Mouse (Mus musculus): ENCODE data around the gene Itpk1. TPM values are rescaled to one million over a fixed set of nuclear protein-coding genes. Genes with fewer than 3 reads are reported as not detected.

Itpk1 gene
- total RNA-seq, 4 experiments from 2014 or later = 5.7 to 10.4 (median 8.2) TPM

GRCm38 (mm10) chr12:102714116-102714515 lies 9.4 kb upstream of the Itpk1 start:
- DNase-seq (ENCODE audit: low spot score in 2 of 2) = no peak

GRCm38 (mm10) chr12:102713153-102713865 lies 8.6 kb upstream of the Itpk1 start:
- DNase-seq (ENCODE audit: low spot score in 2 of 2) = no peak

GRCm38 (mm10) chr12:102710851-102711375 lies 6.2 kb upstream of the Itpk1 start:
- DNase-seq (ENCODE audit: low spot score in 2 of 2) = no peak

DNA sequence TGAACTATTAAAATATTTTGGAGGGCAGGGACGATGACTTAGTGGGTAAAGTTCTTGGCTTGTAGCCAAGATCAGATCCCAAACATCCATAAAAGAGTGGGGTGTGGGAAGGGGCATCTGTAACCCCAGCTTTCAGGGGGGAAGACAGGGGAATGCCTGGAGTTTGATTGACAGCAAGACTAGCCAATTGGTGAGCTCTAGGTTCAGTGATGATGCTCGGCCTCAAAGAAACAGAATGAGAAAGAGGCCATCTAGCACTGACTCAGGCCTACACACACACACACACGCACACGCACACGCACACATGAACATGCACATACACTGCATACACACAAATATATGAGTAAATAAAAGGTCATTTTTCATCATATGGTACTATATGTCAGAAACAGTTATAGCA lies 5.2 kb upstream of the Itpk1 start:
- DNase-seq (ENCODE audit: low spot score in 2 of 2) = no peak

DNA sequence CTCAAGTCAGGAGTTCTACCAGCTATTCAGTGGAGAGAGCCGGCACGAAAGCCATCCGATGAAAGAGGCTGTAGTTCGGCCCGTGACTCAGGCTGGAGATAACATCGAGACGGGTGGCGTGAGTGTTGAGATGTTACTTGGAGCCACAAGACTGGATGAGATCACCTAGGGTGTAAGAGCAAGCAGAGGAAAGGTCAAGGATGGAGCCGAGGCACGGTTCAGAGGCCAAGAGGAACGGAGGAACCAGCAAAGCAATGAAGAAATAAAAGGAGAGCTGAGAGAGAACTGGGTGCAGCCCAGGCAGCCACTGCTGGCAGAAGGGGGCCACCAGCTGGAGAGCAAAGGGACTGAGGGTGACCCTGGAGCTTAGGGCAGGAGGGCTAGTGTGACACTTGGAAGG lies 3.5 kb upstream of the Itpk1 start:
- DNase-seq (ENCODE audit: low spot score in 2 of 2) = peak; percentile 37 to 38

- DNase-seq (ENCODE audit: low spot score in 2 of 2) = no peak
Observed at GRCm38 (mm10) chr12:102706833-102707463, 2.2 kb upstream of the Itpk1 start.

DNA sequence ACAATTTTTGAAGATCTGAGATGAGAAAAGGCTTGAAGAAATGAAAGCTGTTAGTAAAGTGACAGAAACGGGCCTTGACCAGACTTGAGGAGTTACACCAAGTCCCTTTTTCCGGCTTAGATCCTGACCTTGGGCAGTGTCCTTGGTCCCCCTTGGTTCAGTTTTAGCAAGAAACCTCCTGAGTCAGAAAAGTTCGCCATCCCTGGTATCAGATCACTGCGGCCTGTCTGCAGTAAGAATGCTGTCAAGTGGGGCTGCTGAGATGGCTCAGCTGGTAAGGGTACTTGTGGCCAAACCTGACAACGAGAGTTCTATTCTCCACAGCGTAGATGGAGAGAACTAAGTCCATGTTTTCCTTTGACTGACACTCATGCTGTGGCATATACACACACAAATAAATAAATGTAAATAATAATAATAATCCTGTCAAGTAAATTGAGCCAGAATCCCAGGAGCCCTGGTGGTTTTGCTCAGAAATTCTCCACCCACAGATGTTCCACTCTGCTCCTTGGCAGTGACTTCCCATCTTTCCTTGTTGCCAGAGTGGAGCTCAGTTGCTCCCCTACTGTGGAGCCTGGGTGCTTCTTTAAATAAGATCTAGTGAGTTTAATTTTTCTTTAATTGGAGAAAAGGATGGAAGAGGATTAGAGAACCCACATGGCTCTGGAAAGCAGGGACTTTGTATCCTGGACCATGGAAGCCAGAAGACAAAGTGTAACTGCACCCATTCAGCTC lies 1.3 kb upstream of the Itpk1 start:
- DNase-seq (ENCODE audit: low spot score in 2 of 2) = no peak

DNA sequence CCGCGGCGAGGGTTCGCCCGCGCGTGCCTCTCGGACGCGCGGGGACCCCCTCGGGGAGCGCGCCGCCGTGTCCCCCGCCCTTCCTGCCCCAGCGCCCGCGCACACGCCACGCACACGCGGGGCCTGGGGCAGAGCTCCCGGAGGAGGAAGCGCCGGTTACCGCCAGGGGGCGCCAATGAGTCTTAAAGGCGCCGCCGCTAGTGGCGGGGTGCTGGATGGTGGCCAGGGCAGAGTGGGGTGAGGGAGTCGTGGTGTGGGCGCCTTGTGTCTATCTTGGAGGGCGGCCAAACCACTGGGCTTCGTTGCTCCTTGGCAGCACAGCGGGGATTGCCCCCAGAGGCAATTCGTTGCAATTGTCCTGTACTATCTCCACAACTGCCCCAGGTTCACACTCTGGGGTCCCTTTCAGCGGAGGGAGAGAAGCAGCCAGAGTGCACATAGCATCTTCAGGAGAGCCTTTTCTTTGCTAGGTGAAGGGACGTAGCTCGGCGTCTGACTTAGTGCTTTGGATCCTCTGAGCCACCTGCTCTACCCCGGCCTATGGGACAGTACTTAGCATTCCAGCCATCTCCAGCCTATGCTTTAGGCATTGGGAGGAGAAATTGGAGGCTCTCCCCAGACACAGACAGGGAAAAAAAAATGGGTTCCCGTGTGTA lies 614 bp upstream of the Itpk1 start:
- DNase-seq (ENCODE audit: low spot score in 2 of 2) = peak; percentile 72 to 78

GRCm38 (mm10) chr12:102703921-102704408 lies 765 bp downstream of the Itpk1 start:
- DNase-seq (ENCODE audit: low spot score in 2 of 2) = no peak

- no peak for DNase-seq (ENCODE audit: low spot score in 2 of 2)
Observed at GRCm38 (mm10) chr12:102703441-102703840, 1.3 kb downstream of the Itpk1 start.

DNA sequence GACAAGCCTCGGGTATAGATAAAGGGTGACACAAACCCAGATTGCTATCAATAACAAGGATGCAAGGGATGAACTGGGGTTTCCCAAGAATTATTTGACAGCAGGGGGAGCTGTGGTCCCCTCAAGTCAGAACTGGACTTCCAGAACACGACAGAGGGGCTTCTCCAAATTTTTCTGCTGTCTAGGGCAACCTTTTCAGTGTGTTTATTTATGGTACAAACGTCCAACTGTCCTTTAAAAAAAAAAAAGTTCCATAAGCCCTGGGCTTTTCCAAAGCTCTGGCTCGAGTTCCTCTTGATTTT lies 1.7 kb downstream of the Itpk1 start:
- DNase-seq (ENCODE audit: low spot score in 2 of 2) = no peak

DNA sequence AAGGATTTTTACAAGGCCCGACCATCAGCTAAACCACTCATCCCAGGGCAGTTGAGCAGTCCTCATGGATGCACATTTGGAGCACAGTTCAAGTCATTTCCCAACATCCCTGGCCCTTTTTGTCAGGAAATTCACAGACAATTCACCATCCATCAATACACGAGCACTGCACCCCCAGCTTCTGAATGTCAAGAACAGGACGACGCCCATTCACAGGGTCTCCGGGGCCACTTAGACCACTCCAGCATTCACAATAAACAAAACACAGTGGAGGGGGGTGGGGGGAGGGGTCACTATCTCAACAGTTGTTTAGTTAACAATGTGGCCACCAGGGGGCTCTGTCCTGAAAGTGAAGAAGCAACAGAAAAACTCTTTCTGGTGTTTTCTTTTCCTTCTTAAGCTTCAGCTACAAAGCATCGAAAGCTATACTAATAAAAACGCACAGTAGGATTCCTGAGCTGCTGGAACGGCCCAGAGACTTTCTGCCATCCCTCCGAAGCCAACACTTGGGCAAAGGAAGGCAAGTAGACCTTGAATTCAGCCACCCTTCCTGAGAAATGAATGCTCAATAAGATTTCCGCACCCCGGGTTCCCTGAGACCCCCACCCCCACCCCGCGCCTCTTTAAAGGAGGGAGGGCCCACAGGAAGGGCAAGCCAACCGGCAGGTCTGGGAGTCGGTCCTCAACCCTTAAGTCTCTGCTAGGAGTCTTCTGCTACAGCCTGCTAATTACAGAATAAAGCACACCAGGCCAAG lies 2.2 kb downstream of the Itpk1 start:
- peak; percentile 57 to 61 for DNase-seq (ENCODE audit: low spot score in 2 of 2)

DNA sequence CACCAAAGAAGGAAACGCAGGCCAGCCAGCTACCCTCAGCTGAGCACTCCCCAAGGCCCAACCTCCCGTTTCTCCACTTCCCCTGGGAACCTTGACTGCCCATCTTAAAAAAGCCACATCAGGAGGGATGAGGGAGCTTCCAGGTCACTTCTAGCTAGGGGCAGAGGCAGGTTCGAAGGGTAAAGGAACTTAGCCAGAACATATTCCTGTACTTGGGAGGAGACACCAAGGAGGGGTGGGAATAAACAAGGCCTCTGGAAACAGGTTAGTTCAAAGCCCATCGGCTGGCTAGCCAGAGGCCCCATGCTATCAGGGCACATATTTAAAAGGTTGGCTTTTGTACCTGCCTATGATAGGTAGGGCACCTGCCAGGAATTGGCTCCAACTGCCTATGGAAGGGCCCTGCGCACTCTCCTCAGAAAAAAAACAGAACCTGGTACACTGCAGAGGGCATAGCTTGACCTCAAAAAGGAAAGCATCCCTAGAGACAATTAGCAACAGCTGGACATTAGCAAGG lies 3.0 kb downstream of the Itpk1 start:
- DNase-seq (ENCODE audit: low spot score in 2 of 2) = no peak

DNA sequence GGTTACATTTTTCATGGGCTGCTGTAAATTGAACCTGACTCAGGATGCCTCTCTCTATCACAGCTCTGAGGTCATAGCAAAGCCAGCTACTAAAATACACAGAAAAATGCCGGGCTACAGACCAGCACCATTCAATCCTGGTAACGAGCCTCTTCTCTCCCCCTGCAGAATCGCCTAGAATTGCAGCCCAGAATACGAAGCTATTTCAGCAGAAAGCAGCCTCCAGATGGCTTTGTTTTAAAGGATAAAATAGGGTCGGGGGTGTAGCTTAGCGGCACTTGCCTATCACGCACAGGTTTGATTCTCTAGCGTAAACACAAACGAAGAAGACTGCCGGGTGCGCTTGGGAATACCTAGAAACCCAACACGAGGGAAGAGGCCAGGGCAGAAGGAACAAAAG lies 4.3 kb downstream of the Itpk1 start:
- no peak for DNase-seq (ENCODE audit: low spot score in 2 of 2)

DNA sequence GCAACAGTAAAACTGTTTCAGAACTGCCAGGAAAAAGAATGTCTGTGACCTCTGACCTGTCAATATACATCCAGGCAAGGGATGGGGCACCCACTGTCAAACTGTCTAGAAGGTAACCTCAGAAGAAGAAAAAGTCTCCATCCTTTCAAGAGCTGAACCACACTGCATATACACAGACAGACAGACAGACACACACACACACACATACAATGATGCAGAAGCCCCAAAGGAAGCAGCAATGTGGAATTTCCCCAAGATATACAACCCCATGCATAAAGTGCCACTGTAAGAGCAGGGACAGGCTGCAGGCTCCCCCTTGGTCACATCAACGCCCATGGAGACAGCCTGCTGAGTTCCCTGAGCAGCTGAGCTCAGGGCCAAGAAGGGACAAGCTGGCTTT lies 5.6 kb downstream of the Itpk1 start:
- DNase-seq (ENCODE audit: low spot score in 2 of 2) = no peak

GRCm38 (mm10) chr12:102698089-102698684 lies 6.5 kb downstream of the Itpk1 start:
- DNase-seq (ENCODE audit: low spot score in 2 of 2) = no peak

DNA sequence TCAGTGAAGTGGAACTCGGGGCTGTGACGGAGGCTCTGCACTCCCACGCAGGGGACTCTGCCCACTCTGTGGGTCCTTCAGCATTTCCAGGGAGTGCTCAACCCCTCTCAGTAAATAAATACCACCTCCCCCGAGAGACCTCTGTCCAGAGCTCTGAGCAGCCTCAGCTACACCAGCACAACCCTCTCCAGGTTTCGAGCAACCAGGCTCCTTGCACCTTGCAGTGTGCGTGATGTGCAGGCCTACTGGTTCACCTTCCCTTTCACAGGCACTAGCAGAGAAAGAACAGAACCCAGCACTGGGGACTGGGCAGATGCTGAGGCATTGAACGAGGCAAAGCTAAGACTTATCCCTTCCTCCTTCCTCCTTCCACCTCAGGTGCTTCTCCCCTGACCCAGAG lies 7.3 kb downstream of the Itpk1 start:
- no peak for DNase-seq (ENCODE audit: low spot score in 2 of 2)

GRCm38 (mm10) chr12:102696635-102697354 lies 7.9 kb downstream of the Itpk1 start:
- no peak for DNase-seq (ENCODE audit: low spot score in 2 of 2)

DNA sequence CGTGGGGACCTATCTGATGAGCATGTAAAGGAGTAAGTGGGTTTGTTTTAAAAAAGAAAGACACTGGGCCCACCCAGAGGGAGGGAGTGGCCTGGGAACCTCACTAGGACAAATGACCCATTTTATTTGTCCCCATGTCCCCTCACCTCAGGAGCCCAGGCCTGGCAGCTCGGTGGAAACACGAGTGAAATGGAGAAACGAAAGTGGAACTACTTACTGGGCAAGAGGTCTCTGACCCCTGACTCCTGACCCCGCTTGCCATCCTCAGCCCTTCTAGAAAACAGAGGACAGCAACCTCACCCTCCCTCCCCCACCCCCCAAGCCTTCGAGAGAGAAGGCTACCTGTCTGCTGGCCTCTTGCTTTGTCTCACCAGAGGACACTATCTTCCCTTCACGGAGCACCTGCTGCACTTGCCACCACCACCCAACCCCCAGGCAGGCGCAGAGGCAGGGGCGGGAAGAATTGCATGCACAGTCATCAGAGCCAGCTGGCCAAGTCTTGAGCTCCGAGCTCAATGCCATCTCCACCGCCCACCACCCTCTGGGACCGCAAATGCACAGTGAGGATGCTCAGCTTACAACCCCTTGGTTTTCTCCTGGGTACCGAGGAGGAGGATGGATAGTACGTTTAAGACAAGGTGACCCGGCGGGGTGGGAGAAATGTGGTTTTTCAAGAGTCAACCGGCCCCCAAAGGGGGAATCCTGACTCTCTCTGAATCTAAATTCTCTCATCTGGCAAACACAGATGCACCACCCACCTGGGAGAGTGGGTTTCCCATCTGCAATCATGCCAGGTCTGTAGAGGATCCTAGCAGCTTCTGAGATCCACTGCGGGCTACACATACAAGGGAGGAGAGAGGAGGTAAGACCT lies 9.1 kb downstream of the Itpk1 start:
- DNase-seq (ENCODE audit: low spot score in 2 of 2) = no peak

Data from gastrocnemius, adult 8-10 months (tissue).